ENCODE assay signal across 9 mouse cellular contexts in genomic region chr7:67803857-67804215, GRCm38 (mm10). TPM values are rescaled to one million over a fixed set of nuclear protein-coding genes. Genes with fewer than 3 reads are reported as not detected.
DNase-seq lines count a peak whose midpoint lies in the region; ATAC-seq and TF ChIP-seq lines count a peak whose summit lies in the region.
"Had no signal": no experiment of that assay in that cellular context is flagged by ENCODE, and none has a peak within 500 bp of the region (broad histone marks: within the 10 kb centered on the region; RNA-seq: fewer than 3 reads in every experiment).

No protein-coding gene starts in this region.

- no peak for DNase-seq in heart, postnatal 25 days (ENCODE audit: low spot score)
- DNase-seq in retina, embryonic 14.5 days (ENCODE audit: low spot score), result no peak
- no peak for DNase-seq in cerebellum, postnatal 36 days
- no peak for DNase-seq in gastrocnemius, postnatal 36 days

- H3K36me3 ChIP-seq in heart, embryonic 12.5 days, result no peaks in the 10 kb centered on the region
- no peaks in the 10 kb centered on the region for H3K36me3 ChIP-seq in E14TG2a.4 (ENCODE audit: insufficient read depth, low read length)
- H3K36me3 ChIP-seq in forebrain, embryonic 15.5 days, result no peaks in the 10 kb centered on the region
- H3K36me3 ChIP-seq in liver, embryonic 16.5 days (ENCODE audit: control insufficient read depth, insufficient read depth), result no peaks in the 10 kb centered on the region

- H3K4me2 ChIP-seq in heart, embryonic 12.5 days, result peak overlapping the region; percentile 80
- H3K4me2 ChIP-seq in forebrain, embryonic 15.5 days (replicated peaks), result peak overlapping the region; percentile 75
- H3K4me2 ChIP-seq in liver, embryonic 16.5 days (ENCODE audit: low read depth, low read length), result peak overlapping the region; percentile 48

- peaks cover 19% of the 10 kb centered on the region for H3K4me1 ChIP-seq in heart, embryonic 12.5 days (replicated peaks)
- peaks cover 10% of the 10 kb centered on the region for H3K4me1 ChIP-seq in E14TG2a.4 (replicated peaks; ENCODE audit: low read depth, low read length)
- H3K4me1 ChIP-seq in forebrain, embryonic 15.5 days, result peaks cover 10% of the 10 kb centered on the region
- no peaks in the 10 kb centered on the region; the same call in 1 of the 2 replicates for H3K4me1 ChIP-seq in liver, embryonic 16.5 days (ENCODE audit: control insufficient read depth, low read depth, low read length)

- intact Hi-C loops in heart, postnatal 25 days (cut with DNase I), result loop anchor here (2.0 to 10.0 kb wide), 3 partner anchors 159 to 371 kb away; no protein-coding TSS in a partner anchor
- intact Hi-C loops in gastrocnemius, postnatal 36 days (cut with DNase I), result loop anchor here (1.0 to 5.0 kb wide), 3 partner anchors 147 to 553 kb away; no protein-coding TSS in a partner anchor

- no peaks in the 10 kb centered on the region for H3K27me3 ChIP-seq in heart, embryonic 12.5 days (replicated peaks)
- H3K27me3 ChIP-seq in E14TG2a.4 (ENCODE audit: insufficient read depth, low read length), result peaks cover 35% of the 10 kb centered on the region
- H3K27me3 ChIP-seq in forebrain, embryonic 15.5 days, result no peaks in the 10 kb centered on the region
- no peaks in the 10 kb centered on the region; the same call in none of the 2 replicates for H3K27me3 ChIP-seq in liver, embryonic 16.5 days (ENCODE audit: control insufficient read depth, insufficient read depth, low read depth, low read length)

- H3K9me3 ChIP-seq in heart, embryonic 12.5 days (replicated peaks), result no peaks in the 10 kb centered on the region
- no peaks in the 10 kb centered on the region for H3K9me3 ChIP-seq in E14TG2a.4 (ENCODE audit: low read length)
- no peaks in the 10 kb centered on the region for H3K9me3 ChIP-seq in forebrain, embryonic 15.5 days
- no peaks in the 10 kb centered on the region for H3K9me3 ChIP-seq in liver, embryonic 16.5 days (replicated peaks; ENCODE audit: control insufficient read depth, low read length)

- WGBS in heart, embryonic 12.5 days, result 13% methylated on average over 12 of the region's 13 CpGs
- WGBS in forebrain, embryonic 15.5 days, result 17% methylated on average over 12 of the region's 13 CpGs
- 3% methylated on average over 12 of the region's 13 CpGs for WGBS in liver, embryonic 16.5 days (ENCODE audit: insufficient replicate concordance)

- peak overlapping the region; percentile 65 for H3K9ac ChIP-seq in heart, embryonic 12.5 days
- peak overlapping the region; percentile 47 for H3K9ac ChIP-seq in forebrain, embryonic 15.5 days (replicated peaks)
- peak overlapping the region; percentile 26; the same call in 1 of the 2 replicates for H3K9ac ChIP-seq in liver, embryonic 16.5 days (ENCODE audit: low read depth, low read length)

- H3K27ac ChIP-seq in heart, embryonic 12.5 days (ENCODE audit: poor library complexity, severe bottlenecking), result no peak overlapping the region
- no peak overlapping the region for H3K27ac ChIP-seq in forebrain, embryonic 15.5 days (replicated peaks)
- H3K27ac ChIP-seq in liver, embryonic 16.5 days (ENCODE audit: low read length), result no peak overlapping the region
- H3K27ac ChIP-seq: macrophage had no signal

- no peak for TF ChIP-seq CTCF in E14TG2a.4 (conservative IDR thresholded peaks at IDR 0.05; ENCODE audit: low read length)

- peak overlapping the region; percentile 41 for H3K4me3 ChIP-seq in heart, embryonic 12.5 days
- H3K4me3 ChIP-seq in E14TG2a.4 (replicated peaks; ENCODE audit: low read length), result peak overlapping the region; percentile 63
- peak overlapping the region; percentile 43 for H3K4me3 ChIP-seq in forebrain, embryonic 15.5 days
- peak overlapping the region; percentile 30 for H3K4me3 ChIP-seq in liver, embryonic 16.5 days (ENCODE audit: low read depth, low read length)

- ATAC-seq in heart, embryonic 12.5 days (ENCODE audit: insufficient number of reproducible peaks, low FRiP score), result peak; percentile 44; the same call in 1 of the 2 replicates
- peak; percentile 78 for ATAC-seq in forebrain, embryonic 15.5 days (replicated peaks)
- ATAC-seq in liver, embryonic 16.5 days (ENCODE audit: low read depth), result no peak

RNA-seq across cellular contexts. Expression of gene Synm, which starts 44.3 kb away (rescaled TPM):
- 6.6 and 6.7 TPM in 2 replicates for polyA plus RNA-seq in heart, embryonic 12.5 days (2016; fragmentation: Nextera tagmentation; extraction: Ambion mirVana)
- total RNA-seq in heart, postnatal 25 days (2021), result 1 to 10 TPM; 7.8 to 9.2 TPM
- 3.8 and 4.5 TPM in 2 replicates for polyA plus RNA-seq in forebrain, embryonic 15.5 days (2015; fragmentation: Nextera tagmentation; extraction: Ambion mirVana)
- polyA plus RNA-seq in liver, embryonic 16.5 days (2015; fragmentation: Nextera tagmentation; extraction: Ambion mirVana), result 0.05 and 0.28 TPM in 2 replicates
- total RNA-seq in gastrocnemius, postnatal 36 days (2021), result 100 to 1,000 TPM; 254 to 276 TPM
- polyA plus RNA-seq: macrophage had no signal
